Mouse (Mus musculus) erythroblast, embryonic 14.5 days (primary cell): ENCODE data around the gene Sorbs1. TPM values are rescaled to one million over a fixed set of nuclear protein-coding genes. Genes with fewer than 3 reads are reported as not detected.
"Not testable (repeated sequence)": the region's sequence is repeated elsewhere in the genome, so short reads cannot be mapped to it uniquely, and the experiment has no call there.

Experiments used
- H3K27me3 ChIP-seq: 2 replicates; pipeline ENCODE4 v1.6.1; 2012; ENCODE audit warnings: inconsistent platforms; ENCODE audit not compliant: control insufficient read depth
- H3K36me3 ChIP-seq: 2 replicates; pipeline ENCODE4 v1.6.1; 2012; ENCODE audit warnings: mild to moderate bottlenecking, inconsistent platforms; ENCODE audit not compliant: control insufficient read depth
- H3K4me1 ChIP-seq: 2 replicates; pipeline ENCODE4 v1.6.1; 2012; ENCODE audit warnings: inconsistent platforms; ENCODE audit not compliant: control insufficient read depth
- H3K4me3 ChIP-seq: replicated peaks from 2 replicates; pipeline ENCODE3; 2012; ENCODE audit warnings: moderate library complexity, mild to moderate bottlenecking, inconsistent platforms
- H3K9me3 ChIP-seq: 2 replicates; pipeline ENCODE4 v1.6.1; 2012; ENCODE audit warnings: low read length, inconsistent platforms, mixed read lengths; ENCODE audit not compliant: control insufficient read depth
- GATA1 ChIP-seq: IDR thresholded peaks from 2 replicates; pipeline ENCODE4 v1.6.1; 2012; ENCODE audit warnings: low read length, inconsistent platforms, mixed read lengths
- TAL1 ChIP-seq: IDR thresholded peaks from 3 replicates; pipeline ENCODE4 v1.6.1; 2012; ENCODE audit warnings: low read length, inconsistent platforms, mixed read lengths
- polyA plus RNA-seq: library from polyadenylated mRNA; stranded (reverse); fragments of >175 nt; gene quantifications from 2 replicates; pipeline ENCODE4 v1.2.3, GENCODE M21; 2012

The Sorbs1 gene
- 2.4 TPM in 2 replicates for polyA plus RNA-seq

DNA sequence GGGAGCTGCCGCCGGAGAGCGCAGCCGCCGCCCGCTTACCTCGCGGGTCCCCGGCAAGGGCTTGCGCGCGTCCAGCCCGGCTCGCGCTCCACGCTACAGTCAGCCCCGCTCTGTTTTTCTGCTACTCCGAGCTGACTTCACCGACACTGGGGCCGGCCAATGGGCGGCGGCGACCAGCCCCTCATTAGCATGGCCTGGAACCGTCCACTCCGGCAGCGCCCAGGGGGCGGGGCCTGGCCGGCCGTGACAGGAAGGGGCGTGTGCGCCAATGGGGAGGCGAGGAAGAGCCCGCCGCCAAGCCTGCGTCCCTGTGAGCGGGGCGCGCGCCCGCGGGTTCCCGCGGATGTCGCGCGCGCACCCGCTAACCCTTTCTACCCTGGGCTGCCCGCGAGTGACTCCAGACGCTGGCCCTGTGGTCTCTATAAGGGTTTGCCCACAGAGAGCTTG, at the start of gene Sorbs1:
Sorbs1 (minus strand) TSS at position 148 of the 447 bp plus-strand sequence.
- peaks cover 57% of the 10 kb centered on the region for H3K4me1 ChIP-seq
- H3K4me3 ChIP-seq: peak within 1 kb of the TSS; percentile 89
- H3K36me3 ChIP-seq: peaks cover 21% of the 10 kb centered on the region
- H3K9me3 ChIP-seq: no peaks in the 10 kb centered on the region
- H3K27me3 ChIP-seq: no peaks in the 10 kb centered on the region
- TF ChIP-seq GATA1 (no peak), TAL1 (no peak)

- H3K36me3 ChIP-seq: peaks cover 65% of the 10 kb centered on the region
- H3K9me3 ChIP-seq: peaks cover 11% of the 10 kb centered on the region
- not testable (repeated sequence) for H3K27me3 ChIP-seq, H3K4me3 ChIP-seq, H3K4me1 ChIP-seq
Observed at GRCm38 (mm10) chr19:40561521-40561920, 47.9 kb upstream of the Sorbs1 start.

DNA sequence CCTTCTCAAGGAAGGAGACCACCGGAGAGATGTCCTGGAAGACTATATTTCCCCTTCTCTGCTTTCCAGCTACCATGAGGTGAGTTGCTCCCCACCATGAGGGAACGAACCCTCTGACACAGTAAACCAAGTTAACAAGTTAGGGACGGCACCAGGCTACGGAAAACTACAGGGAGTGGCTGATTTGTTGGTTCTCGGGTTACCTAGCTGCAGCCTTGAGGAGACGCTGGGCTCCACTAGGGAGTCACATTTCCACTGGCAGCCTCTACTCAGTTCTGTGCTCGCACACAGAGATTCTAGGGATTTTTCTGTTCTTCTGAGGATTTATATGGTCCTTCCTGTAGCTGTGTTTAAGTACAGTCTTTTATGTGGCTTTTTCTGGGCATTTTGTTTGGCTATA, 42.5 kb upstream of the Sorbs1 start:
- H3K4me3 ChIP-seq: no peak overlapping the region
- peaks cover 14% of the 10 kb centered on the region for H3K9me3 ChIP-seq
- H3K27me3 ChIP-seq: no peaks in the 10 kb centered on the region
- peaks cover 72% of the 10 kb centered on the region for H3K36me3 ChIP-seq
- TF ChIP-seq TAL1 (no peak), GATA1 (no peak)
- peaks cover 42% of the 10 kb centered on the region for H3K4me1 ChIP-seq

GRCm38 (mm10) chr19:40555136-40555535, 41.6 kb upstream of the Sorbs1 start:
- TF ChIP-seq TAL1 (no peak), GATA1 (no peak)
- Histone ChIP-seq H3K36me3 (peaks cover 80% of the 10 kb centered on the region), H3K9me3 (peaks cover 14% of the 10 kb centered on the region), H3K4me1 (peaks cover 46% of the 10 kb centered on the region), H3K4me3 (no peak overlapping the region), H3K27me3 (no peaks in the 10 kb centered on the region)

DNA sequence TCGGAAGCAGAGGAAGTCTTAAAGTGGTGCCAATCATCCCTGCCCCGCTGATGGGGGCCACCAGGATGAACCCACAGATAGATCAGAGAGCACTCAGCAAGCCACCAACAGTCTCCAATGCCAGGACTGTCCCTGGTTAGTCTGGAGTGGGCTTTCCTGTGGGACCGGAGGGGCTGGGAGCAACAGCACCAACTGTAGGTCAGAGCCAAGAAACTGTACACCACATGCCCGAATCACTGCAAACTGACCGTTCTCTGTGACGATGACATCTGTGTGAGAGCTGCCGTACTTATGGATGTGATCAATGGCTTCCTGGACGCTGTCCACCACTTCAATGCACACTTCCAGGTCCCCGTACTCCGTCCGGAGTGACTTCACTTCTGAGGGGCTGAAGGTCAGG, 40.8 kb upstream of the Sorbs1 start:
- H3K36me3 ChIP-seq: peaks cover 88% of the 10 kb centered on the region
- H3K4me3 ChIP-seq: peak overlapping the region; percentile 55
- peaks cover 14% of the 10 kb centered on the region for H3K9me3 ChIP-seq
- no peaks in the 10 kb centered on the region for H3K27me3 ChIP-seq
- peaks cover 46% of the 10 kb centered on the region for H3K4me1 ChIP-seq
- TF ChIP-seq GATA1 (no peak), TAL1 (no peak)

DNA sequence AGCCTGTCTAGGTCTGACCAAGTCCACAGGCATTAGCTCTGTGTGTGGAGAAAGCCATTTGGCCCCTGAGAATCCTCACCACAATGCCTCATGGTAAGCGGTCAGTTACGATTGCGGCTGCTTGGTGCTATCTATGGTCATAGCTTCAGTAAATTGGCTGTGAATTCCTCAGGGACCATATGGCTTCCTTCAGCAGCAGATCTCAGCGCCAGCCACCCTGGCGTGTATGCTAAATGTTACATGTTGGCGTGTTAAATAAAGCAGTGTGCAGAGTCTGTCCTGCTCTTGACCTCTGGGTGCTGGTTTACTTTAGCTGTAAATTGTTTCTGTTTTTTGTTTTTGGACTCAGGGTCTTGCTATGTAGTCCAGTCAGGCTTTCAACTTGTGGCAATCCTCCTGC, 40.3 kb upstream of the Sorbs1 start:
- Histone ChIP-seq H3K36me3 (peaks cover 88% of the 10 kb centered on the region), H3K9me3 (peaks cover 14% of the 10 kb centered on the region), H3K4me3 (peak overlapping the region; percentile 55), H3K4me1 (peaks cover 46% of the 10 kb centered on the region), H3K27me3 (no peaks in the 10 kb centered on the region)
- TF ChIP-seq GATA1 (no peak), TAL1 (no peak)

DNA sequence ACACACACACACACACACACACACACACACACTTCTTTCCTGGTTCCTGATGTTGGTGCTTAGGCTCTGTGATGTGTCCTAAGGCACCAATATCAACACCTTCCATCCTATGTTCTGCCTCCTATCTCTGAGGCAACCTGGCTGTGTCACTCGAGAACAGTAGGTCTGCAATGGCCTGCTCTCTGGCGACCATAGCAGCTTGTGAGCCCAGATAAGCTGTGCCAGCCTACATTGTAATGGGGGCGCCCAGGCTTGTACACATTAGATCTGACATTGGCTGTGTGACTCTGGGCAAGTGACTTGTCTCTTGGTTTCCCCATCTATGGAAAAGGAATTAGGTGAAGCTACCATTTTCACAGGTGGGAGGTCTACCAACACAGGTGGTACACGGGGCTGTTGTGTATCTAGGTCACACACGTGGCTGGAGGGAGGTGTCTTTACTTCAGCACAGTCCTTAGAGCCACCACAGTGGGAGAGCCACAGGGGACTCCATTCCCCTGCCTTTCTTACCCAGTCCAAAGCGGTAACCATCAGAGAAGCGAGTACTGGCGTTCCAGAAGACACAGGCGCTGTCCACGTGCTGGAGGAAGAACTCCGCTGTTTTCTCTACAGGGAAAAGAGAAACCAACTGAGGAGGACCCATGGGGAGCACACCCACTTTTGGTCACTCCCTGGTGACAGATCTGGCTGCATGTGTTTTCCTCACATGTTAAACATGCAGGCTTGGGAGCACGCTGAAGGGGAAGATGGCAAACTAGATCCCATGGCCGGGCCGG, 39.6 kb upstream of the Sorbs1 start:
- peaks cover 86% of the 10 kb centered on the region for H3K36me3 ChIP-seq
- H3K9me3 ChIP-seq: peaks cover 14% of the 10 kb centered on the region
- peaks cover 46% of the 10 kb centered on the region for H3K4me1 ChIP-seq
- H3K4me3 ChIP-seq: peak overlapping the region; percentile 55
- no peaks in the 10 kb centered on the region for H3K27me3 ChIP-seq
- TF ChIP-seq TAL1 (peak; percentile 85), GATA1 (peak; percentile 73)

DNA sequence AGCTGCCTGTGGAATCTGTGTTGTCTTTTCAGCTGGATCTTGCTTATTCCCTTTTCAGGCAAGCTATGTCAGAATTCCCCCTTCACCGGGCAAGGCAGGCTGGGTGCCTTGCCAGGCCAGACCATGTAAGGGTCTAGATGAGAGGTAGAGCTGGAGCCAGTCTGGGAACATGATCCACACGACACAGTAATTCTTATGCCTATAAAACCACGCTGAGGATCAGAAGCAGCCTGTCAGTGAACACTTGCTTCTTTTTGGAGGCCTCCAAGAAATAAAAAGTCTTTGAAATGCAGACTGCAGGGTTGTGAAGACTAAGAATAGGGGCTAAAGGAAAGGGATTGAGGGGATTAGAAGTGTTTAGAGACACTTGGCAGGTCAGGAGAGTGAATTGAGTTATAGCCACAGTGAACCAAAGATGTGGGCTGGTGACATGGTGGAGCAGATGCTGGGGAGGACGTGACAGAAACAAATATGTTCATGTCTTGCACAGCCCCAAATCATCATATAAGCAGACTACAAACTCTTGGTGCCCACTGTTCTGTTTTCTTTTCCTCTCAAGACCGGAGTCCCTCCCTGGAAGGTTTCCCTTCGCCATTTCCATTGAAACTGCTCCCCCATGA, 36.0 kb upstream of the Sorbs1 start:
- Histone ChIP-seq H3K36me3 (peaks cover 50% of the 10 kb centered on the region), H3K4me1 (peaks cover 38% of the 10 kb centered on the region), H3K9me3 (no peaks in the 10 kb centered on the region), H3K4me3 (no peak overlapping the region), H3K27me3 (peaks cover 7% of the 10 kb centered on the region)
- TF ChIP-seq TAL1: no peak
- no peak for TF ChIP-seq GATA1

DNA sequence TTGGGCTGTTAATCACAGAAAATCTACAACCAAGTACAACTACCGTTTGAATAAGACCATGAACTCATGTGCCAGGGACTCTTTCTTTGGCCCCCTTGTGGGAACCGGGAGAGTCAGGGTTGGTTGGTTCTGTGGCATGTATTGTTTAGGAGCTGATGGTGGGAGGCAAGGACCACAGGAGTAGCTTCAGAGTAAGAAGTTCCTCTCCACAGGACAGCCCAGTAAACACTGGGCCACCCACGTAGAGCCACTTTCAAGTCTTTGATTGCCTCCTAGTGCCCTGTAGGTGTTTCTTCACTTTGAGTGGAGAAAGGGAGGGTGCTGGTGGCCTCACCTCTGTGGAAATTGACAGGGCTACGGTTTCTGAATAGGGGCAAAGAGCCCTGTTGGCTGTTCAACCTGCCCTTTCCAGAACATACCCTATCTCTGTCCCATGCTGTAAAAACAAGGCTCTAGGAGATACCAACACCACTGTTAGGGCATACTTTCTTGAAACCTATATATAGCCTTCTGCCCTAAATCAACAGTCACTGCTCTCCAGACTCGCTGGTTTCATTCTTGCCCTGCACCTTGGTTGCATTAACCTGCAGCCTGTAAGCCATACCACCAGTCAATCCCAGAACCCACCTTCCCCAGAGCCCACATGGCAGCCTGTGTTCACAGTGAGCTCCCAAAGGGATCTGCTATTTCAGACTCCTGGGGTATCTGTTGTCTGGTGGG, 35.4 kb upstream of the Sorbs1 start:
- Histone ChIP-seq H3K27me3 (peaks cover 11% of the 10 kb centered on the region), H3K9me3 (no peaks in the 10 kb centered on the region), H3K4me1 (peaks cover 31% of the 10 kb centered on the region), H3K36me3 (peaks cover 43% of the 10 kb centered on the region), H3K4me3 (no peak overlapping the region)
- TF ChIP-seq GATA1: no peak
